Mouse (Mus musculus): Measurements from ENCODE around the gene Acta1.

Acta1 gene

GRCm38 (mm10) chr8:123846509-123846908 lies 48.0 kb downstream of the Acta1 start:
- in situ Hi-C loops (cut with MboI, MseI), result no loop called here

- in situ Hi-C loops (cut with MboI, MseI), result no loop called here
These were observed 48.6 kb downstream of the Acta1 start for GRCm38 (mm10) chr8:123845991-123846390.

GRCm38 (mm10) chr8:123845114-123845513 lies 49.4 kb downstream of the Acta1 start:
- in situ Hi-C loops (cut with MboI, MseI), result no loop called here

- in situ Hi-C loops (cut with MboI, MseI), result no loop called here
These were observed 50.2 kb downstream of the Acta1 start for GRCm38 (mm10) chr8:123844341-123844740.

GRCm38 (mm10) chr8:123842086-123842485 lies 52.5 kb downstream of the Acta1 start:
- in situ Hi-C loops (cut with MboI, MseI), result no loop called here
